ENCODE assay signal across 16 mouse cellular contexts in the genomic region with DNA sequence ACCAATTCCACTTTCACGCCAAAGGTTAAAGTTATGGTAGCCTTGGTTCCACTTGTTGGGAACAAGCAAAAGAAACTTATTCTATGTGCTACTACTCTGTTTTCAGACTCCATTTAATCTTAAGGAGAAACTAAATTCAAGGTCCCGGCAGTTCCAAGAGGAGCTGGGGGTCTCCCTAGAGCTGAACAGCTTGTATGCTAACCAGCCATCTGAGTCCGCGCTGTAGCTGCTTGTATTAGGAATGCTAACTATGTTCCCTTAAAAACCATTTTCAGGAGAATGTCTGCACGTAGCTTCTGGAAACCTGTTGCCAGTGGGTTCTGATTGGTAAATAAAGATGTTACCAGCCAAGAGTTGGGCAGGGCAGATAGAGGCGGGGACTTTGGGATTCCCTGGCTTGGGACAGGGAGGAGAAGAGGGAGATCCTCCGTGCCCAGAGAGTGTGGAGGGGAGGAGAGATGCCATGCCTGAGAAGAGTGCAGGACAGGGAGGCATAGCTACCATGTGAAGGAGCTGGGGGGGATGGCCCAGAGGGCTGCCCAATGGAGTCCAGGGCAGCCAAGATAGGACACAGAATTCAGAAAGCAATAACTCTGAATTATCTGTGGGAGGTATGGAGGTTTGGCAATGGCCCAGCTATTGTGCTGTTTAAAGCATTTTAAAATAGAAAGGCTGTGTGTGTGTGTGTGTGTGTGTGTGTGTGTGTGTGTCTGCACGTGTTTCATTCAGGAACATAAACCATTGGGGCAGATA.
DNase-seq lines count a peak whose midpoint lies in the region; ATAC-seq lines count a peak whose summit lies in the region.
"Had no signal": no experiment of that assay in that cellular context is flagged by ENCODE, and none has a peak within 500 bp of the region (broad histone marks: within the 10 kb centered on the region; RNA-seq: fewer than 3 reads in every experiment).

No protein-coding gene starts in this region.

- no peak overlapping the region for H3K4me2 ChIP-seq in forebrain, embryonic 13.5 days
- H3K4me2 ChIP-seq in forebrain, embryonic 14.5 days (ENCODE audit: low read length): no peak overlapping the region
- H3K4me2 ChIP-seq in heart, embryonic 15.5 days: peak overlapping the region; percentile 27
- no peak overlapping the region for H3K4me2 ChIP-seq in heart, embryonic 12.5 days
- H3K4me2 ChIP-seq: embryonic facial prominence, embryonic 13.5 days; hindbrain, embryonic 13.5 days had no signal

- ATAC-seq in forebrain, embryonic 13.5 days: peak; percentile 51; the same call in 1 of the 2 replicates
- ATAC-seq in forebrain, embryonic 14.5 days: no peak
- ATAC-seq in heart, embryonic 15.5 days (replicated peaks; ENCODE audit: insufficient number of reproducible peaks, insufficient read depth, low FRiP score, low read depth): peak; percentile 64; the same call in 1 of the 2 replicates
- ATAC-seq in heart, embryonic 12.5 days (ENCODE audit: insufficient number of reproducible peaks, low FRiP score): no peak
- ATAC-seq: hindbrain, postnatal 0 days had no signal

- no peak overlapping the region for H3K9ac ChIP-seq in forebrain, embryonic 13.5 days
- no peak overlapping the region for H3K9ac ChIP-seq in forebrain, embryonic 14.5 days (ENCODE audit: low read length)
- no peak overlapping the region for H3K9ac ChIP-seq in heart, embryonic 15.5 days
- H3K9ac ChIP-seq in heart, embryonic 12.5 days: no peak overlapping the region
- H3K9ac ChIP-seq: embryonic facial prominence, embryonic 13.5 days; hindbrain, embryonic 13.5 days had no signal

- no peak overlapping the region for H3K27ac ChIP-seq in forebrain, embryonic 13.5 days
- H3K27ac ChIP-seq in forebrain, embryonic 14.5 days (ENCODE audit: low read depth, low read length): no peak overlapping the region
- no peak overlapping the region for H3K27ac ChIP-seq in heart, embryonic 15.5 days
- no peak overlapping the region for H3K27ac ChIP-seq in heart, embryonic 12.5 days (ENCODE audit: poor library complexity, severe bottlenecking)
- H3K27ac ChIP-seq: embryonic facial prominence, embryonic 13.5 days; hindbrain, embryonic 13.5 days; hindbrain, postnatal 0 days had no signal

- H3K9me3 ChIP-seq in forebrain, embryonic 13.5 days (replicated peaks): no peaks in the 10 kb centered on the region
- H3K9me3 ChIP-seq in forebrain, embryonic 14.5 days (replicated peaks; ENCODE audit: control insufficient read depth, low read length): no peaks in the 10 kb centered on the region
- H3K9me3 ChIP-seq in heart, embryonic 15.5 days (replicated peaks): no peaks in the 10 kb centered on the region
- H3K9me3 ChIP-seq in heart, embryonic 12.5 days (replicated peaks): no peaks in the 10 kb centered on the region
- H3K9me3 ChIP-seq: embryonic facial prominence, embryonic 13.5 days; hindbrain, embryonic 13.5 days had no signal

- H3K4me1 ChIP-seq in forebrain, embryonic 13.5 days: no peaks in the 10 kb centered on the region
- H3K4me1 ChIP-seq in forebrain, embryonic 14.5 days (ENCODE audit: control insufficient read depth, insufficient read depth, low read length): no peaks in the 10 kb centered on the region
- peaks cover 9% of the 10 kb centered on the region for H3K4me1 ChIP-seq in heart, embryonic 15.5 days (replicated peaks)
- peaks cover 3% of the 10 kb centered on the region; the same call in 1 of the 2 replicates for H3K4me1 ChIP-seq in heart, embryonic 12.5 days (replicated peaks)
- H3K4me1 ChIP-seq: embryonic facial prominence, embryonic 13.5 days; hindbrain, embryonic 13.5 days had no signal

- no peaks in the 10 kb centered on the region for H3K27me3 ChIP-seq in forebrain, embryonic 13.5 days
- no peaks in the 10 kb centered on the region for H3K27me3 ChIP-seq in forebrain, embryonic 14.5 days (replicated peaks; ENCODE audit: control insufficient read depth, insufficient read depth, low read length)
- no peaks in the 10 kb centered on the region for H3K27me3 ChIP-seq in heart, embryonic 15.5 days
- H3K27me3 ChIP-seq in heart, embryonic 12.5 days (replicated peaks): no peaks in the 10 kb centered on the region
- H3K27me3 ChIP-seq: embryonic facial prominence, embryonic 13.5 days; hindbrain, embryonic 13.5 days had no signal

- WGBS in forebrain, embryonic 13.5 days: 83% methylated on average over 8 of the region's 8 CpGs
- 82% methylated on average over 8 of the region's 8 CpGs for WGBS in forebrain, embryonic 14.5 days
- 64% methylated on average over 8 of the region's 8 CpGs for WGBS in heart, embryonic 15.5 days
- 65% methylated on average over 8 of the region's 8 CpGs for WGBS in heart, embryonic 12.5 days

- H3K36me3 ChIP-seq in forebrain, embryonic 13.5 days (ENCODE audit: poor library complexity, severe bottlenecking): no peaks in the 10 kb centered on the region
- H3K36me3 ChIP-seq in forebrain, embryonic 14.5 days (ENCODE audit: control insufficient read depth, insufficient read depth, low read length): no peaks in the 10 kb centered on the region
- no peaks in the 10 kb centered on the region for H3K36me3 ChIP-seq in heart, embryonic 15.5 days
- no peaks in the 10 kb centered on the region for H3K36me3 ChIP-seq in heart, embryonic 12.5 days
- H3K36me3 ChIP-seq: embryonic facial prominence, embryonic 13.5 days; hindbrain, embryonic 13.5 days had no signal

- no peak for DNase-seq in forebrain, embryonic 14.5 days (ENCODE audit: low spot score)
- DNase-seq in kidney, postnatal 10 days: peak; percentile 12
- no peak for DNase-seq in kidney, postnatal 14 days
- peak; percentile 5 for DNase-seq in right cerebral cortex, postnatal 4 days
- DNase-seq in right cerebral cortex, postnatal 36 days (ENCODE audit: low spot score in 2 of 2): no peak
- DNase-seq: adrenal gland, postnatal 10 days; cerebellum, adult 11-12 months; cerebellum, adult 9-10 months; gastrocnemius, postnatal 36 days; kidney, adult 11 months had no signal

- no peak overlapping the region for H3K4me3 ChIP-seq in forebrain, embryonic 13.5 days
- H3K4me3 ChIP-seq in forebrain, embryonic 14.5 days (ENCODE audit: low read depth, low read length): no peak overlapping the region
- no peak overlapping the region for H3K4me3 ChIP-seq in heart, embryonic 15.5 days
- H3K4me3 ChIP-seq in heart, embryonic 12.5 days: no peak overlapping the region
- H3K4me3 ChIP-seq: embryonic facial prominence, embryonic 13.5 days; hindbrain, embryonic 13.5 days had no signal

Comparison
In these comparisons a context has a peak if more than half of its experiments do, and no peak if none do; other contexts are left out.
1. ATAC-seq: peak in forebrain, embryonic 13.5 days (single experiment) and heart, embryonic 15.5 days (single experiment); none in forebrain, embryonic 14.5 days (single experiment) and heart, embryonic 12.5 days (single experiment).
2. DNase-seq: peak in kidney, postnatal 10 days (single experiment) and right cerebral cortex, postnatal 4 days (single experiment); none in forebrain, embryonic 14.5 days (single experiment), kidney, postnatal 14 days (single experiment) and right cerebral cortex, postnatal 36 days (0 of 2).